Mouse (Mus musculus) testis, postnatal 14 days (tissue): ENCODE measurements around the gene Ltbp3.

Experiments used
- DNase-seq: peaks from one replicate; pipeline ENCODE4 v3.0.0; 2021; ENCODE audit warnings: low spot score

The Ltbp3 gene

GRCm38 (mm10) chr19:5724549-5724941, 16.2 kb upstream of the Ltbp3 start:
- DNase-seq: peak; percentile 35

GRCm38 (mm10) chr19:5725029-5725707, 15.5 kb upstream of the Ltbp3 start:
- no peak for DNase-seq

- DNase-seq: peak; percentile 41
Observed at GRCm38 (mm10) chr19:5725767-5726515, 14.8 kb upstream of the Ltbp3 start, which contains the start of gene Ehbp1l1. Gene Ehbp1l1 (minus strand): TSS chr19:5726317.

GRCm38 (mm10) chr19:5726961-5727578, 13.6 kb upstream of the Ltbp3 start:
- DNase-seq: no peak

- peak; percentile 78 for DNase-seq
Observed at GRCm38 (mm10) chr19:5727701-5728100, 13.0 kb upstream of the Ltbp3 start.

GRCm38 (mm10) chr19:5728631-5729443, 11.9 kb upstream of the Ltbp3 start:
- DNase-seq: peak; percentile 60

GRCm38 (mm10) chr19:5729444-5729815, 11.3 kb upstream of the Ltbp3 start, which contains the start of gene Fam89b:
Gene Fam89b (minus strand): TSS chr19:5729653.
- DNase-seq: peak; percentile 80

- no peak for DNase-seq
Observed at GRCm38 (mm10) chr19:5730314-5731186, 10.2 kb upstream of the Ltbp3 start.

- peak; percentile 94 for DNase-seq
Observed at GRCm38 (mm10) chr19:5731264-5731978, 9.3 kb upstream of the Ltbp3 start.

- no peak for DNase-seq
Observed at GRCm38 (mm10) chr19:5734325-5734724, 6.4 kb upstream of the Ltbp3 start.

- DNase-seq: no peak
Observed at GRCm38 (mm10) chr19:5739446-5739845, 1.3 kb upstream of the Ltbp3 start.

GRCm38 (mm10) chr19:5741641-5742240, 1.0 kb downstream of the Ltbp3 start:
- peak; percentile 72 for DNase-seq

- DNase-seq: no peak
Observed at GRCm38 (mm10) chr19:5742241-5742641, 1.5 kb downstream of the Ltbp3 start.

GRCm38 (mm10) chr19:5743576-5743975, 2.9 kb downstream of the Ltbp3 start:
- no peak for DNase-seq

GRCm38 (mm10) chr19:5745756-5746710, 5.3 kb downstream of the Ltbp3 start:
- no peak for DNase-seq

- DNase-seq: no peak
Observed at GRCm38 (mm10) chr19:5746907-5747363, 6.2 kb downstream of the Ltbp3 start.

- no peak for DNase-seq
Observed at GRCm38 (mm10) chr19:5749476-5749875, 8.8 kb downstream of the Ltbp3 start.

GRCm38 (mm10) chr19:5750951-5751350, 10.2 kb downstream of the Ltbp3 start:
- DNase-seq: no peak

- DNase-seq: no peak
Observed at GRCm38 (mm10) chr19:5751742-5752141, 11.0 kb downstream of the Ltbp3 start.
